Mouse (Mus musculus): ENCODE measurements at regions not wholly inside any gene's neighbourhood (a gene's known extent, or its start where the extent isn't known, plus 50 kb on each side); places are given as distances from the start of the nearest gene placed in this dataset.

- TF ChIP-seq POLR2A (IDR thresholded peaks at IDR 0.05; ENCODE audit: insufficient read length, low read depth) (no peak), USF1 (IDR thresholded peaks at IDR 0.05; ENCODE audit: low read depth) (no peak), CEBPB (IDR thresholded peaks at IDR 0.05; ENCODE audit: insufficient read depth, poor library complexity, severe bottlenecking) (no peak), TCF3 (IDR thresholded peaks at IDR 0.05; ENCODE audit: insufficient read length, low read depth) (no peak), E2F4 (IDR thresholded peaks at IDR 0.05; ENCODE audit: insufficient read depth) (no peak), MAX (IDR thresholded peaks at IDR 0.05; ENCODE audit: low read depth) (no peak)
These were observed 253.3 kb downstream of the Arl4a start for GRCm38 (mm10) chr12:39784532-39784931.
